Mouse (Mus musculus) spleen, adult 2 months (tissue): ENCODE data around the gene Smndc1. TPM values are rescaled to one million over a fixed set of nuclear protein-coding genes. Genes with fewer than 3 reads are reported as not detected.

ENCODE experiments used
- DNase-seq, 2 experiments: peaks; one replicate each; pipeline versions ENCODE4 v3.0.0 to v3.0.0-alpha.2; 2012 to 2021; ENCODE audit warnings: low spot score in 2 of 2, low read depth in 1 of 2
- H3K27ac ChIP-seq: fragments of 200-500 bp; 2 replicates; pipeline ENCODE4 v1.5.1; 2012; ENCODE audit warnings: low read length, inconsistent platforms; ENCODE audit not compliant: insufficient read depth
- H3K27me3 ChIP-seq: fragments of 200-500 bp; 2 replicates; pipeline ENCODE4 v1.6.1; 2012; ENCODE audit warnings: mild to moderate bottlenecking, moderate library complexity, low read length, inconsistent platforms; ENCODE audit not compliant: control insufficient read depth, insufficient read depth
- H3K36me3 ChIP-seq: fragments of 200-500 bp; 2 replicates; pipeline ENCODE4 v1.6.1; 2012; ENCODE audit warnings: mild to moderate bottlenecking, low read length, inconsistent platforms; ENCODE audit not compliant: control insufficient read depth, insufficient read depth
- H3K4me1 ChIP-seq: fragments of 200-500 bp; 2 replicates; pipeline ENCODE4 v1.6.1; 2011; ENCODE audit warnings: inconsistent platforms; ENCODE audit not compliant: control insufficient read depth, insufficient read depth, insufficient read length
- H3K4me3 ChIP-seq: fragments of 200-500 bp; 2 replicates; pipeline ENCODE4 v1.5.1; 2011; ENCODE audit warnings: mild to moderate bottlenecking, inconsistent platforms; ENCODE audit not compliant: insufficient read depth, insufficient read length; ENCODE audit errors: extremely low read depth
- CTCF ChIP-seq: fragments of 200-500 bp; IDR thresholded peaks from 2 replicates; pipeline ENCODE4 v1.5.1; 2011; ENCODE audit warnings: mild to moderate bottlenecking, inconsistent platforms; ENCODE audit not compliant: insufficient read depth, insufficient read length, insufficient replicate concordance; ENCODE audit errors: extremely low read depth
- POLR2A ChIP-seq: fragments of 200-500 bp; IDR thresholded peaks from 2 replicates; pipeline ENCODE4 v1.6.1; 2011; ENCODE audit warnings: low read depth, low read length, inconsistent platforms
- WGBS: fragments of 180-500 bp; shearing (Covaris S2); methylation state at CpG from one replicate; pipeline ENCODE4 v1.1.7; 2018; 5-methylcytosine and 5-hydroxymethylcytosine counted together
- polyA plus RNA-seq: library from polyadenylated mRNA; depleted of rRNA; stranded (reverse); fragments of >200 nt; gene quantifications from 2 replicates; pipeline ENCODE4 v1.2.3, GENCODE M21; 2012

Smndc1 gene
- polyA plus RNA-seq, 1 experiment: 3.1 TPM

DNA sequence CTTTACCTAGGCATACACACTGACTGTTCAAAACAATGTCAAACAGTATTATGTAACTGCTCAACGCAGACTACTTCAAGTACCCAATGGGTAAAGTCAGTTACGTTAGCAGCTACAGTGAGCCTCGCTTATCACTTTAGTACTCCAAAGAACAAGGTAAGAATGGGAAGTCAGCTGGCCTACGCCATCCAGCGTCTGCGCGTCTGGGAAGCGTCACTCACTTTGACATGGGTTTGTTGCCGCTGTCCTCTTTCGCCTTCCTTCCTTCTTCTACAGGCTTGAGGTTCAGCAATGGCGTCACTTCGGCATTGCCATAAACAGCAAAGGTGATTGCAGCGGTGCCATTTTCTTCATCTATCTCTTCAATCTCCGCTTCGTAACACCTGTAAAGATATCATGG, 7.0 kb downstream of the Smndc1 start:
- no peak overlapping the region for H3K27ac ChIP-seq
- DNase-seq: no peak
- 96% methylated on average over 15 of the region's 15 CpGs for WGBS
- no peaks in the 10 kb centered on the region for H3K27me3 ChIP-seq
- H3K36me3 ChIP-seq: peaks cover 42% of the 10 kb centered on the region
- TF ChIP-seq CTCF (no peak), POLR2A (no peak)
- no peak overlapping the region for H3K4me3 ChIP-seq
- H3K4me1 ChIP-seq: 0 out of 2 replicates have a peak, but pooled peaks cover 3% of the 10 kb centered on the region

DNA sequence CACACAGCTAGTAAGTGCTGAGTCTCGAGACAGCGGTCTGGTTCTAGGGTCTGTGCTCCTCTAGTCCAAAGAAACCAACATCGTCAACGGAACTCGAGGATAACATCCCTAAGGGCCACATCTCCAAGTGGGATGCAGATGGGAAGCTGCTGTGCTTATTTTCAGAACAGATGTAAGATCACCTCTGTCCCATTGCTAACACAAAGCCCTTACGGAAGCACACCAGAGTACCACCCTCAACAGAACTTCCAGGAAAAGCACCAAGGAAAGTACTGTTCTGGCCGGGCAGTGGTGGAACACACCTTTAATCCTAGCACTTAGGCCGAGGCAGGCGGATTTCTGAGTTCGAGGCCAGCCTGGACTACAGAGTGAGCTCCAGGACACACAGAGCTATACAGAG, 12.0 kb downstream of the Smndc1 start:
- Histone ChIP-seq H3K36me3 (peaks cover 31% of the 10 kb centered on the region), H3K4me3 (no peak overlapping the region), H3K27me3 (no peaks in the 10 kb centered on the region), H3K27ac (no peak overlapping the region), H3K4me1 (no peaks in the 10 kb centered on the region)
- TF ChIP-seq CTCF (no peak), POLR2A (no peak)
- DNase-seq: no peak
- 95% methylated on average over 10 of the region's 10 CpGs for WGBS

DNA sequence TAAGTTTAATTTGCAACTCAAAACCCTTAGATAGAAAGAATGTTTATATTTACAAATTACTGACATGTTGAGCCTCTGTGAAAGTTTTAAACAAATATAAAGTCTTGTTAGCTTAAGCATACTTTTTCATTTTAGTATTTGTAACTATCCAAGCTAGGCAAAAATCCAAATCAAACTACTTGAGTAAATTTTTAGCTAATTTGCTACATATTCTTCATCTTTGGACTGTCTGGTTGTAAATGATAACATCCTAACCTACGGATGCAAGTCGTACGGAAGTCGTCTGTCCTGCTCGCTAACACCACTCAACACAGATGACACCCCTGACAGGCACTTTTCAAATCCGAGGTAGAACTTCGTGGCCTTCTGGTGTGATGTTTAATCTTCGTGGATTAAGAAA, 12.7 kb downstream of the Smndc1 start:
- no peak overlapping the region for H3K27ac ChIP-seq
- TF ChIP-seq CTCF: no peak
- TF ChIP-seq POLR2A: no peak
- no peaks in the 10 kb centered on the region for H3K27me3 ChIP-seq
- H3K4me3 ChIP-seq: no peak overlapping the region
- H3K4me1 ChIP-seq: no peaks in the 10 kb centered on the region
- WGBS: 93% methylated on average over 8 of the region's 8 CpGs
- DNase-seq: no peak
- H3K36me3 ChIP-seq: peaks cover 23% of the 10 kb centered on the region

DNA sequence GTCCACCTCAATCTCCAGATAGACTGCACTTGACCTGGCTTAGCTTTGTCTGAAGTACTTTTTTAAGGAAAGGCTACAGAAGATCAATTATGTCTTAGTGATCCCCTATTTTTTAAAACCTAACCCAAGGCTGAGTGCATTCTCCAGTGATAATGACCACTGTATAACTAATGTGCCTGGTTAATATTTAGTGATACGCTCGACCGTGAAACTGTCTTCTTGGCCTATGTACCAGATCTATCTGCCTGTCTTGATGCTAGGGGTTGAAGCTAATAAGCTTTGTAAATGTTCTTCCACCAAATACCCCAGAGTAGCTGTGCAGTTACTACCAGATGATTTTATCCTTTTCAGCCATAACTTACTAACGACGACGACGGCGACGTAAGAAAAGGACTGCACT, 14.6 kb downstream of the Smndc1 start:
- no peak overlapping the region for H3K27ac ChIP-seq
- peaks cover 17% of the 10 kb centered on the region for H3K36me3 ChIP-seq
- 97% methylated on average over 9 of the region's 9 CpGs for WGBS
- TF ChIP-seq POLR2A (no peak), CTCF (no peak)
- no peak for DNase-seq
- H3K4me3 ChIP-seq: no peak overlapping the region
- no peaks in the 10 kb centered on the region for H3K4me1 ChIP-seq
- H3K27me3 ChIP-seq: no peaks in the 10 kb centered on the region

DNA sequence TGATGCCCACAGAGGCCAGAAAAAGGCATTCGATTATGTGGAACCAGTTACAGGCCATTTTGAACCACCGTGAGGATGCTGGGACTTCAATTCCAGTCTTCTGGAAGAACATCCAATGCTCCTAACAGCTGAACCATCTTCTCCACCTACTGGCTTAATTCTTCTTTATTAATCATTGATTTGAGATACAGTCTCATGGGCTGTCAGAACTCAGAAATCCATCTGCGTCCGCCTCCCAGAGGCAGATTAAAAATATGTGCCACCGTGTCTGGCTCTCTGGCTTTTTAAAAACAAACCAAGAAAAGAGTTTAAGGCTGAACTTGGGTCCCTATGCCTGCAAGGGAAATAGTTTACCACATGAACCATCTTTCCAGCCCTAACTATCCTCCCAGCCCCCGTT, 15.1 kb downstream of the Smndc1 start:
- no peak for TF ChIP-seq CTCF
- TF ChIP-seq POLR2A: no peak
- Histone ChIP-seq H3K27me3 (no peaks in the 10 kb centered on the region), H3K36me3 (peaks cover 15% of the 10 kb centered on the region), H3K27ac (no peak overlapping the region), H3K4me3 (no peak overlapping the region), H3K4me1 (no peaks in the 10 kb centered on the region)
- DNase-seq: no peak
- 96% methylated on average over 6 of the region's 6 CpGs for WGBS

DNA sequence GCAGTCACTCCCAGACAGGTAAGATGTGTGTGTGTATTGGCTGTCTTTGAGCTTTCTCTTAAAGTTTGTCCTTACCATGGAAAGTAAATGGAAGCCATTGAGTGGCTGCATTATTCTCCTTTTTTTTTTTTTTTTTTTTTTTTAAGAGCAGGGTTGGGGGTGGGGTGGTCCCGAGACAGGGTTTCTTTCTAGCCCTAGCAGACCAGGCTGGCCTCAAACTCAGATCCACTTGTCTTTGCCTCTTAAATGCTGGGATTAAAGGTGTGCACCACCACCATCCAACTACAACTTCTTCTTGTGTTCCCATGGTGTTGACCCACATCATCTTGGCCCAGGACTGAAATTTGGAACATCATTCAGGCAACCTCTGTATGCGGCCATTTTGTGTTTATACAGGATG, 16.8 kb downstream of the Smndc1 start:
- H3K4me3 ChIP-seq: no peak overlapping the region
- TF ChIP-seq POLR2A (no peak), CTCF (no peak)
- WGBS: 92% methylated on average over 2 of the region's 2 CpGs
- H3K4me1 ChIP-seq: no peaks in the 10 kb centered on the region
- H3K27me3 ChIP-seq: no peaks in the 10 kb centered on the region
- no peak for DNase-seq
- no peak overlapping the region for H3K27ac ChIP-seq
- H3K36me3 ChIP-seq: peaks cover 10% of the 10 kb centered on the region; the same call in 1 of the 2 replicates

DNA sequence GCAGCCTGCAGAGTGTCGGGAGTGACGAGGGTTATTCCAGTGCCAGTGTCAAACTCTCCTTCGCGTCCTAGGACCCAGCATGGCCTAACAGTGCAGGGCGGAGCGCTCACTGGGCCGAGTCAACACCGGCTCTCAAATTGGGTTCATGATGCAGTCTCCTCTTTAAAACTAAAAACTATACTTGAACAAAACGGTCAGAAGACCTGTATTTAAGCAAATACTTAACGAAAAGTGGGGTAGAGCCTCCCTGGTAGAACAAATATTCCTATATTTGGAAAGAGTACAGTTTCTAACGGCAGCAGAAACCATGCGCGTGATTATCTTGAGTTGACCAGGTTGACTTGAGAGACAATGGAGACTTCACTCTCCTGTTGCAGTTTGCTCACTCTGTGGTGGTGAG, 18.7 kb downstream of the Smndc1 start, which contains the start of gene Gm10197:
TSS of gene Gm10197 (minus strand) at position 101 of the 400 bp plus-strand sequence.
- no peak within 1 kb of the TSS for H3K4me3 ChIP-seq
- peaks cover 10% of the 10 kb centered on the region; the same call in 1 of the 2 replicates for H3K36me3 ChIP-seq
- H3K4me1 ChIP-seq: no peaks in the 10 kb centered on the region
- no peaks in the 10 kb centered on the region for H3K27me3 ChIP-seq
- no peak within 1 kb of the TSS for H3K27ac ChIP-seq
- 93% methylated on average over 13 of the region's 13 CpGs for WGBS
- no peak for DNase-seq
- TF ChIP-seq CTCF: no peak
- TF ChIP-seq POLR2A: no peak
